Mouse (Mus musculus): ENCODE measurements around the gene H2al1o.
"Not testable (repeated sequence)": the region's sequence is repeated elsewhere in the genome, so short reads cannot be mapped to it uniquely, and the experiment has no call there.

The H2al1o gene

GRCm38 (mm10) chrX:9572309-9572708 is at the start of gene H2al1o:
TSS of gene H2al1o (minus strand) at chrX:9572409.
- DNase-seq (ENCODE audit: low spot score): not testable (repeated sequence)

GRCm38 (mm10) chrX:9598036-9598435 is 25.8 kb upstream of the H2al1o start:
- not testable (repeated sequence) for DNase-seq (ENCODE audit: low spot score)

GRCm38 (mm10) chrX:9536881-9537280 is 35.3 kb downstream of the H2al1o start:
- no peak for DNase-seq (ENCODE audit: low spot score)
